Mouse (Mus musculus) heart, embryonic 14.5 days (tissue): ENCODE data around the gene Plscr1. TPM values are rescaled to one million over a fixed set of nuclear protein-coding genes. Genes with fewer than 3 reads are reported as not detected.

Experiments used
- ATAC-seq: fragments of 200-750 bp; cut with Nextera tagmentation; 2 replicates; pipeline ENCODE4 v1.8.0; 2017; ENCODE audit warnings: low read depth, moderate TSS enrichment; ENCODE audit not compliant: insufficient number of reproducible peaks, insufficient read depth, low FRiP score
- H3K27ac ChIP-seq, 2 experiments: fragments of 200-500 bp in 1 of 2; fragments of 300-500 bp in 1 of 2; sonication (generic) in 1 of 2; replicated peaks in 1 of 2; 2 replicates each; pipeline ENCODE4 v1.5.1; 2012 to 2014; ENCODE audit warnings: low read depth in 2 of 2, low read length in 2 of 2, control low read depth in 1 of 2, mild to moderate bottlenecking in 1 of 2, mixed read lengths in 1 of 2; ENCODE audit not compliant: control insufficient read depth in 1 of 2, insufficient read depth in 1 of 2
- H3K27me3 ChIP-seq: fragments of 300-500 bp; sonication (generic); 2 replicates; pipeline ENCODE4 v1.6.1; 2014; ENCODE audit warnings: mild to moderate bottlenecking, low read length, control low read depth; ENCODE audit not compliant: control insufficient read depth, insufficient read depth
- H3K36me3 ChIP-seq: fragments of 300-500 bp; sonication (generic); 2 replicates; pipeline ENCODE4 v1.6.1; 2014; ENCODE audit warnings: mild to moderate bottlenecking, control low read depth, low read length, mixed read lengths; ENCODE audit not compliant: control insufficient read depth, insufficient read depth
- H3K4me1 ChIP-seq, 2 experiments: fragments of 200-500 bp in 1 of 2; fragments of 300-500 bp in 1 of 2; sonication (generic) in 1 of 2; 2 replicates each; pipeline ENCODE4 v1.6.1; 2012 to 2014; ENCODE audit warnings: low read length in 2 of 2, control low read depth in 1 of 2, mixed read lengths in 1 of 2; ENCODE audit not compliant: control insufficient read depth in 2 of 2, insufficient read depth in 2 of 2
- H3K4me2 ChIP-seq: fragments of 300-500 bp; sonication (generic); 2 replicates; pipeline ENCODE4 v1.6.1; 2014; ENCODE audit warnings: mild to moderate bottlenecking, low read length
- H3K4me3 ChIP-seq, 2 experiments: fragments of 200-500 bp in 1 of 2; fragments of 300-500 bp in 1 of 2; sonication (generic) in 1 of 2; 2 replicates each; pipeline ENCODE4 v1.5.1; 2012 to 2014; ENCODE audit warnings: low read length in 2 of 2, mild to moderate bottlenecking in 2 of 2, control low read depth in 1 of 2, low read depth in 1 of 2, moderate library complexity in 1 of 2; ENCODE audit not compliant: control insufficient read depth in 1 of 2, insufficient read depth in 1 of 2
- H3K9ac ChIP-seq: fragments of 300-500 bp; sonication (generic); 2 replicates; pipeline ENCODE4 v1.6.1; 2014; ENCODE audit warnings: mild to moderate bottlenecking, low read length
- H3K9me3 ChIP-seq: fragments of 300-500 bp; sonication (generic); 2 replicates; pipeline ENCODE4 v1.6.1; 2016; ENCODE audit warnings: low read length, control low read depth; ENCODE audit not compliant: control insufficient read depth
- WGBS: fragments of 180-500 bp; shearing (Covaris S2); extraction: QIAGEN DNeasy Blood & Tissue Kit; methylation state at CpG from one replicate; pipeline ENCODE4 v1.1.7; 2014; 5-methylcytosine and 5-hydroxymethylcytosine counted together
- polyA plus RNA-seq: library from polyadenylated mRNA; unstranded; fragments of >200 nt; fragmentation: Nextera tagmentation; extraction: Ambion mirVana; gene quantifications from 2 replicates; pipeline ENCODE4 v1.2.1, GENCODE M21; 2014

Plscr1 gene
- polyA plus RNA-seq, 1 experiment from 2014 or later, result 29.9 TPM

DNA sequence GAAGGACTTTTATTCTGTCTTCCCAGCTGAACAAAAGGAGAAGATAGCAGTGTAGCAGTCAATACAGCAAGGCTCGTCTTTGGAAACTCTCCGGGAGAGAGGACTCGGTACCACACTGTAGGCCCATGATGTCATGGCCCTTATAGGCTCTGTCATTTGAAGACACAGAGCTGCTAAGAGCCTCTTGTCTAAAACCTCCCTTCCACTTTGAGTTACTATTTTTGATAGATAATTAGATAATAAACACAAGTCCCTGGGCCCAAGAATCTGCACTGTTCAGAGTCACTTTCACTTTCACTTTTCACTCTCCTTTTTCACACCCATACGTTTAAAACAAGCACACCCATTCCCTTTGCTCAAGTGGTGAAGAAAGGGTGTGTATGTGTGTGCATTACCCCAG lies 16.2 kb downstream of the Plscr1 start:
- no peak for ATAC-seq
- Histone ChIP-seq H3K27ac (no peak overlapping the region), H3K4me3 (peak overlapping the region in 1 of 2 experiments; percentile 13; a peak in 2 of 4 replicates), H3K27me3 (no peaks in the 10 kb centered on the region), H3K9ac (peak overlapping the region; percentile 25; the same call in 1 of the 2 replicates), H3K36me3 (peaks cover 84% of the 10 kb centered on the region), H3K9me3 (no peaks in the 10 kb centered on the region), H3K4me1 (0 out of 4 replicates have a peak, but pooled peaks cover 0 to 4% of the 10 kb centered on the region in 2 experiments), H3K4me2 (peak overlapping the region; percentile 52)
- WGBS, result 60% methylated on average over 4 of the region's 4 CpGs

DNA sequence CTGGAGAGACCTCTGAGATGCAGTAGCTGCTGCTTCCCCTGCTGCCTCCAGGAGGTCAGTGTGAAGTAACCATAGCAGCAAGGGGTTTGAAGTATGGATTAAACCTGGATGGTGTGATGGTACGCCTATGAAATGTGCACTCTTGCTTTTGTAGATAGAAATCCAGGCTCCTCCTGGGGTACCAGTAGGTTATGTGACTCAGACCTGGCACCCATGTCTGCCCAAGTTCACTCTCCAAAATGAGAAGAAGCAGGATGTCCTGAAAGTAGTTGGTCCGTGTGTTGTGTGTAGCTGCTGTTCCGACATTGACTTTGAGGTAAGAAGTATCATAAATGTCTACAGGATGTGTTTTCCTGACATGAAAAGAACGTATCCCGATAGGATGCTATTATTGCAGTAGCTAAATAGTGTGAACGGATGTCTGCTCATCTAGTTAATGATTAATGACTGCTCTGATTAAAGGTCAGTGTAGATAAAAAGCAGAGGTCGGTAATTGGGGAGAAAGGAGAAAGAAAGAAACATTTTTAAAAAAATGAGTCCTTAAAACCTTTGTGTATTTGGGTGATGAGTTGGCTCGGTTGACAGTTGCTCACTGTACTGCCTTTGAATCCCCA lies 17.1 kb downstream of the Plscr1 start:
- H3K9me3 ChIP-seq, result no peaks in the 10 kb centered on the region
- 0 out of 4 replicates have a peak, but pooled peaks cover 0 to 9% of the 10 kb centered on the region in 2 experiments for H3K4me1 ChIP-seq
- no peaks in the 10 kb centered on the region for H3K27me3 ChIP-seq
- 85% methylated on average over 8 of the region's 8 CpGs for WGBS
- no peak overlapping the region for H3K9ac ChIP-seq
- H3K36me3 ChIP-seq, result peaks cover 75% of the 10 kb centered on the region
- no peak overlapping the region for H3K4me3 ChIP-seq
- no peak for ATAC-seq
- H3K27ac ChIP-seq, result no peak overlapping the region
- H3K4me2 ChIP-seq, result no peak overlapping the region

DNA sequence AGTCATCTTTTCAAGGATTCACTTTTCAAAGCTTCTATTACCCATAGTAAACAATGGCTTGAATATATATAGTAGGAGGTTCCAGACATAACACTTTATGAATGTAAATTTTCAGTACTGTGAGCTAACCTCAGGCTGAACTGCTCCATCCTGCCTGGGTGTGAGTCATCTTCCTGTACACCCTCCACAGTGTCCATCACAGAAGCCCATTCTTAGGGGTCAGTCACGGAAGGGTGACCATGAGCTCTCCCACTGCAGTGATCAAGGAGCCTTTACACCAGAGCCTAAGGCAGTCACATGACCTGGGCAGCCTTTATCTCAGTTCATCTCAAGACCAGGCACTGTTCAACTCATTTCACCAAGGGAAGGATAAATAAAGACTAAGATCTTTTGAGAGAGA lies 18.2 kb downstream of the Plscr1 start:
- Histone ChIP-seq H3K9me3 (no peaks in the 10 kb centered on the region), H3K4me1 (0 out of 4 replicates have a peak, but pooled peaks cover 0 to 9% of the 10 kb centered on the region in 2 experiments), H3K36me3 (peaks cover 71% of the 10 kb centered on the region), H3K27ac (no peak overlapping the region), H3K4me3 (no peak overlapping the region), H3K4me2 (no peak overlapping the region), H3K9ac (no peak overlapping the region), H3K27me3 (no peaks in the 10 kb centered on the region)
- ATAC-seq, result no peak
- WGBS, result 65% methylated on average over 1 of the region's 1 CpGs

DNA sequence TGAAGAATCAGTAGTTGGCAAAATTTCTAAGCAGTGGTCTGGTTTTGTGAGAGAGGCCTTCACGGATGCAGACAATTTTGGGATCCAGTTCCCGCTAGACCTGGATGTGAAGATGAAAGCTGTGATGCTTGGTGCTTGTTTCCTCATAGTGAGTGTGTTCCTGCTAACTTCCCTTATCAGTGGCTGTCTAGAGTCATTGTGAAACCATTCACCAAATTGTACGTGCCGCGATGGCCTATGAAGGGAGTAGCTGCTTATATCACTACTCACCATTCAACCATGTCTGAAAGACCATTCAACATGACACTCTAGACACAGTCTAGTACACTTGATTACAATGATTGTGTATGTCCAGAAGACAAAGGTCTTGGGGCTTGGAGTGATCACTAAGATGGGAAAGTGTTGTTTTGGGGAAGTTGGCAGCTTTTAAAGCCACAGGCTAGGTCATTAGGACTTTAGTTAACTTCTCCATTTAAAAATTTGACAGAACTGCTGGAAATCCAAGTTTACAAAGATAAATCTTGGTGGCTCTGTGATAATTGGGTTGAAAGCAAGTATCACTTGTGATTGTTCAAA lies 20.4 kb downstream of the Plscr1 start:
- peaks cover 55% of the 10 kb centered on the region for H3K36me3 ChIP-seq
- H3K9me3 ChIP-seq, result no peaks in the 10 kb centered on the region
- H3K4me1 ChIP-seq, result peaks cover 5 to 17% of the 10 kb centered on the region in 2 experiments
- H3K4me3 ChIP-seq, result no peak overlapping the region
- no peak overlapping the region for H3K9ac ChIP-seq
- no peak for ATAC-seq
- H3K27ac ChIP-seq, result no peak overlapping the region
- H3K27me3 ChIP-seq, result no peaks in the 10 kb centered on the region
- WGBS, result 84% methylated on average over 5 of the region's 5 CpGs
- no peak overlapping the region for H3K4me2 ChIP-seq

DNA sequence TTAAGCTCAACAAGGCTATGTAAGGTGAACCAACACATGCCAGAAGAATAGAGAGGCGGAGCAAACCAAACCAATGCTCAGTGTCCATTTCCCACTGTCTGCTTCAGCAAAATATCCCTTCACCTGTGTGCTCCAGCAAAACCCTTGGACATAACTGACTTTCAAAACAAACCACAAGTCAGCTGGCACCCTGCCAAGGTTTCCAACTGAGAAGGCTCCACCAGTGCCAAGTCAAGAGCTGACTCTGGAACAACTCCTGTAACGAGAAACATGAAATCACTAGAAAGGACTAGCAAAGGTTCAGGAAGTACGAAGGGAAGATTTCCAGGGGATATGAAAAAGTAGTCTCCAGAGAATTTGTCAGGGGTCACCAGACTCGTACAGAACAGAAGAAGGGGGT lies 21.4 kb downstream of the Plscr1 start:
- no peak overlapping the region for H3K4me2 ChIP-seq
- no peak overlapping the region for H3K9ac ChIP-seq
- no peaks in the 10 kb centered on the region for H3K27me3 ChIP-seq
- H3K27ac ChIP-seq, result peak overlapping the region in 1 of 2 experiments; percentile 53; a peak in 2 of 4 replicates
- no peaks in the 10 kb centered on the region for H3K9me3 ChIP-seq
- peak; percentile 42 for ATAC-seq
- H3K4me1 ChIP-seq, result peaks cover 11 to 21% of the 10 kb centered on the region in 2 experiments
- no peak overlapping the region for H3K4me3 ChIP-seq
- peaks cover 49% of the 10 kb centered on the region for H3K36me3 ChIP-seq
- WGBS, result 30% methylated on average over 4 of the region's 4 CpGs

DNA sequence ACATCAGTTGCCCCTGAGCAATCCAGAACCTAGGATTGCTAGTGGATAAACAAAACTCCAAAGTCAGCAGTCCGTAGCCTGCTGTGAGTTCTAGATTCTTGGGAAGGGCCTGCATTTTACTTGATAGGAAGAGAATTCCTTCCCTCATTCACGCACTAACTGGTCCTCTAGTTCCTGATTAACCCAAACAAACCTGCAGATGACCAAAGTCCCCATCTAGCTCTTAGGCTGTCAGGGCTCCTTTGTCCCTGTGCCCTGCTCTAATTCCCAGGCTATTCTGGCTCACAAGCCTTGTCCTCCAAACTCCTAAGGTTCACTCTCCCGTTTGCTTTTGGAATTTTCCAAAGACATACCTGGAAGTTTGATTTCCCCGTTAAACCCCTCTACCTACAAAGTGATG lies 23.1 kb downstream of the Plscr1 start:
- H3K4me3 ChIP-seq, result no peak overlapping the region

DNA sequence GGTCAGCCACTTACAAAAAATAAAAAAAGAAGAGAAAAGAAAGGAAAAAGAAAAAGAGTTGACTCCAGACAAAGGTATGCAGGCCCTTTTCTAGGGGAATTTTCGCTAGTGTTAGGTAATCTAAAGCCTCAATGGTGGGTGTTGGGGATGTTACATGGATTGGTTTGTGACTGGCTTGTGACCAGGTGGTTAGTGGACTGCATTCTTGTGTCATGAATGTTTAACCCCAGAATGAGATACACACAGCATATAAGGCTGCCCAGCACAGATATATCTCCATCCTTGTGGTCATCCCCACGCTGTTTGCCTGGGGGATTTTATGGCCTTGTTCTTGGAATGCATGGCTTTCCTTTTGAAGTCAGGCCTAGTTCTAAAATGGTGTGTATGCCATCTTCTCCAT lies 23.7 kb downstream of the Plscr1 start:
- Histone ChIP-seq H3K4me1 (peaks cover 12 to 32% of the 10 kb centered on the region in 2 experiments), H3K4me3 (no peak overlapping the region), H3K4me2 (no peak overlapping the region), H3K9ac (no peak overlapping the region), H3K27ac (no peak overlapping the region), H3K27me3 (no peaks in the 10 kb centered on the region), H3K9me3 (no peaks in the 10 kb centered on the region), H3K36me3 (peaks cover 26% of the 10 kb centered on the region)
- no peak for ATAC-seq
- 91% methylated on average over 2 of the region's 2 CpGs for WGBS

More for the DNA sequence above, 23.1 kb downstream of the Plscr1 start:
- peaks cover 12 to 32% of the 10 kb centered on the region in 2 experiments for H3K4me1 ChIP-seq
- WGBS, result 84% methylated on average over 4 of the region's 4 CpGs
- no peak overlapping the region for H3K27ac ChIP-seq
- H3K9ac ChIP-seq, result no peak overlapping the region
- no peak for ATAC-seq
- no peaks in the 10 kb centered on the region for H3K9me3 ChIP-seq
- H3K27me3 ChIP-seq, result no peaks in the 10 kb centered on the region
- peaks cover 32% of the 10 kb centered on the region for H3K36me3 ChIP-seq
- H3K4me2 ChIP-seq, result no peak overlapping the region
